Mouse (Mus musculus) CH12.LX (cell line): Measurements from ENCODE around the gene Dusp6. TPM values are rescaled to one million over a fixed set of nuclear protein-coding genes. Genes with fewer than 3 reads are reported as not detected.

Experiments
- DNase-seq: peaks from one replicate; pipeline ENCODE4 v3.0.0-alpha.2; 2013; ENCODE audit errors: extremely low read depth
- H3K27ac ChIP-seq: 2 replicates; pipeline ENCODE4 v1.5.1; 2012; ENCODE audit warnings: low read depth, mild to moderate bottlenecking, control low read depth, moderate library complexity; ENCODE audit not compliant: insufficient read depth
- H3K27me3 ChIP-seq: replicated peaks from 2 replicates; pipeline ENCODE3; 2012; ENCODE audit warnings: inconsistent platforms
- H3K36me3 ChIP-seq, 2 experiments: replicated peaks in 1 of 2; 2 replicates each; pipeline versions ENCODE3 to v1.6.1; 2012; ENCODE audit warnings: inconsistent platforms in 1 of 2, low read length in 1 of 2, mild to moderate bottlenecking in 1 of 2, mixed read lengths in 1 of 2, moderate library complexity in 1 of 2; ENCODE audit not compliant: control insufficient read depth in 1 of 2, insufficient read depth in 1 of 2
- H3K4me1 ChIP-seq, 2 experiments: 2 replicates each; pipeline ENCODE4 v1.6.1; 2012; ENCODE audit warnings: inconsistent platforms in 1 of 2, moderate library complexity in 1 of 2; ENCODE audit not compliant: insufficient read depth in 2 of 2, control insufficient read depth in 1 of 2
- H3K4me2 ChIP-seq: 2 replicates; pipeline ENCODE4 v1.6.1; 2012; ENCODE audit warnings: low read depth, mild to moderate bottlenecking, control low read depth; ENCODE audit not compliant: poor library complexity, insufficient read depth, severe bottlenecking
- H3K4me3 ChIP-seq, 3 experiments: fragments of 150-350 bp in 1 of 3; sonication (generic) in 1 of 3; replicated peaks in 1 of 3; 2 replicates each; pipeline versions ENCODE3 to v1.5.1; 2011 to 2012; ENCODE audit warnings: low read depth in 2 of 3, low read length in 2 of 3, mild to moderate bottlenecking in 2 of 3, moderate library complexity in 2 of 3, control low read depth in 1 of 3, improper control_type of control experiment in 1 of 3, inconsistent platforms in 1 of 3, mixed read lengths in 1 of 3; ENCODE audit not compliant: poor library complexity in 1 of 3
- H3K79me2 ChIP-seq: replicated peaks from 2 replicates; pipeline ENCODE4 v1.6.1; 2012; ENCODE audit warnings: mild to moderate bottlenecking, moderate library complexity; ENCODE audit not compliant: control insufficient read depth, poor library complexity, insufficient read depth, severe bottlenecking; ENCODE audit errors: extremely low read depth
- H3K9ac ChIP-seq: 2 replicates; pipeline ENCODE4 v1.6.1; 2012; ENCODE audit warnings: low read depth, mild to moderate bottlenecking, control low read depth, moderate library complexity; ENCODE audit not compliant: insufficient read depth
- H3K9me3 ChIP-seq: replicated peaks from 2 replicates; pipeline ENCODE3; 2012; ENCODE audit warnings: low read length, inconsistent platforms, mixed read lengths
- BHLHE40 ChIP-seq: IDR thresholded peaks from 2 replicates; pipeline ENCODE4 v1.6.1; 2011; ENCODE audit warnings: mild to moderate bottlenecking, low read depth, low read length, improper control_type of control experiment
- CHD1 ChIP-seq: IDR thresholded peaks from 2 replicates; pipeline ENCODE4 v1.6.1; 2012; ENCODE audit warnings: low read depth, low read length, improper control_type of control experiment, inconsistent platforms
- GABPA ChIP-seq: IDR thresholded peaks from 2 replicates; pipeline ENCODE4 v1.6.1; 2012; ENCODE audit warnings: low read depth, low read length, improper control_type of control experiment, inconsistent platforms; ENCODE audit not compliant: insufficient replicate concordance
- IRF4 ChIP-seq: IDR thresholded peaks from 2 replicates; pipeline ENCODE4 v1.6.1; 2014; ENCODE audit warnings: low read depth, mild to moderate bottlenecking, inconsistent platforms, low read length, improper control_type of control experiment
- MEF2A ChIP-seq: IDR thresholded peaks from 2 replicates; pipeline ENCODE4 v1.6.1; 2014; ENCODE audit warnings: low read depth, mild to moderate bottlenecking, inconsistent platforms, low read length, improper control_type of control experiment, borderline replicate concordance
- NELFE ChIP-seq: IDR thresholded peaks from 2 replicates; pipeline ENCODE4 v1.6.1; 2011; ENCODE audit warnings: low read depth, low read length, improper control_type of control experiment
- POLR2A ChIP-seq: IDR thresholded peaks from 2 replicates; pipeline ENCODE4 v1.6.1; 2011; ENCODE audit warnings: low read depth, mild to moderate bottlenecking, improper control_type of control experiment, low read length
- POLR2AphosphoS2 ChIP-seq: IDR thresholded peaks from 2 replicates; pipeline ENCODE4 v1.6.1; 2011; ENCODE audit warnings: low read depth, low read length, improper control_type of control experiment
- UBTF ChIP-seq: IDR thresholded peaks from 2 replicates; pipeline ENCODE4 v1.6.1; 2012; ENCODE audit warnings: low read depth, mild to moderate bottlenecking, inconsistent platforms, low read length, improper control_type of control experiment, moderate library complexity
- USF2 ChIP-seq: conservative IDR thresholded peaks from 2 replicates; pipeline ENCODE4 v1.6.1; 2011; ENCODE audit warnings: low read depth, low read length, improper control_type of control experiment
- ZC3H11A ChIP-seq: IDR thresholded peaks from 2 replicates; pipeline ENCODE4 v1.6.1; 2012; ENCODE audit warnings: low read depth, mild to moderate bottlenecking, inconsistent platforms, low read length, improper control_type of control experiment
- ZMIZ1 ChIP-seq: IDR thresholded peaks from 2 replicates; pipeline ENCODE4 v1.6.1; 2012; ENCODE audit warnings: low read depth, mild to moderate bottlenecking, inconsistent platforms, low read length, improper control_type of control experiment
- dilution Hi-C: fragments of 300-500 bp; cut with MboI; formaldehyde crosslinking; loops from 2 replicates; pipeline ENCODE4 v1.14.3; 2020; ENCODE audit warnings: low sequenced_read_pairs; ENCODE audit not compliant: extremely low pct_unique_long_range_greater_than_20kb, extremely low pct_ligation_motif_present
- in situ Hi-C: fragments of 300-500 bp; cut with MboI; formaldehyde crosslinking; loops from 3 replicates; pipeline ENCODE4 v1.14.3; 2019; ENCODE audit warnings: low sequenced_read_pairs, low pct_ligation_motif_present, low pct_unique_long_range_greater_than_20kb, mixed read lengths
- polyA plus RNA-seq: library from polyadenylated mRNA; unstranded; fragments of >175 nt; gene quantifications from 2 replicates; pipeline ENCODE4 v1.2.1, GENCODE M21; 2012; ENCODE audit warnings: low read depth; ENCODE audit not compliant: insufficient read length
- total RNA-seq, 2 experiments: library from RNA; depleted of rRNA; stranded (reverse); fragments of 300-350 nt in 1 of 2; fragments of >200 nt in 1 of 2; gene quantifications; 2 replicates each; pipeline ENCODE4 v1.2.3; 2012 to 2014

Dusp6 gene
- total and polyA plus RNA-seq, 3 experiments = 6.1 to 11.6 (median 7.6) TPM

GRCm38 (mm10) chr10:99241284-99241828, 21.7 kb upstream of the Dusp6 start:
- Histone ChIP-seq H3K9ac (no peak overlapping the region), H3K27me3 (no peaks in the 10 kb centered on the region), H3K27ac (no peak overlapping the region), H3K4me2 (no peak overlapping the region), H3K4me1 (peaks cover 3 to 14% of the 10 kb centered on the region in 2 experiments), H3K79me2 (no peaks in the 10 kb centered on the region), H3K36me3 (no peaks in the 10 kb centered on the region), H3K9me3 (no peaks in the 10 kb centered on the region), H3K4me3 (no peak overlapping the region)
- in situ Hi-C loops (no loop called here), dilution Hi-C loops (no loop called here)
- DNase-seq = no peak
- TF ChIP-seq ZC3H11A (no peak), CHD1 (no peak), IRF4 (no peak), NELFE (no peak)

- no peak overlapping the region for H3K9ac ChIP-seq
- in situ Hi-C loops = no loop called here
- H3K27me3 ChIP-seq = no peaks in the 10 kb centered on the region
- H3K79me2 ChIP-seq = no peaks in the 10 kb centered on the region
- H3K4me1 ChIP-seq = peaks cover 2 to 14% of the 10 kb centered on the region in 2 experiments
- peak; percentile 37 for DNase-seq
- dilution Hi-C loops = no loop called here
- no peaks in the 10 kb centered on the region for H3K9me3 ChIP-seq
- no peak overlapping the region for H3K4me2 ChIP-seq
- H3K4me3 ChIP-seq = no peak overlapping the region
- no peaks in the 10 kb centered on the region for H3K36me3 ChIP-seq
- no peak for TF ChIP-seq POLR2A
- peak; percentile 7; the same call in 1 of the 2 replicates for TF ChIP-seq BHLHE40
- no peak overlapping the region for H3K27ac ChIP-seq
These were observed 21.0 kb upstream of the Dusp6 start for GRCm38 (mm10) chr10:99241829-99242711.

DNA sequence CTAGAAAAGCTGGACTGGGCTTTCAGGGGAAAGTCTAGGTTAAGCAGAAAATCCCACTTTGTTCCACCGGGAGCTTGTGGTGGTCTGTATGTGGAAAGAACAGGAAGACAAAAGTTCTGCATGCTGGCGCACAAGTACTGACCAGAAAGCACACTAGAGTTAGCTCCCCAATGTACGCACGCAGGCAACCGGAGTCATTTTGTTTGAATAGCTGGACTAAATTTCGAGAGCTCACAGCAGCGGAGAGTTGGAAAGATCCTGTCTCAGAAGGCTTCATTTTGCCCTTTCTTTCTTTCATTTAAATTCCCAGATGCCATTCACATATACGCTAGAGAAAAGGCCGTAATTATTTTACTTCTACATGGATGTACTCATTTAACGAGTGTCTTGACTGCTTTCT, 20.3 kb upstream of the Dusp6 start:
- DNase-seq = no peak
- Histone ChIP-seq H3K9ac (no peak overlapping the region), H3K36me3 (no peaks in the 10 kb centered on the region), H3K9me3 (no peaks in the 10 kb centered on the region), H3K27ac (no peak overlapping the region), H3K27me3 (no peaks in the 10 kb centered on the region), H3K79me2 (no peaks in the 10 kb centered on the region), H3K4me1 (peaks cover 0 to 14% of the 10 kb centered on the region in 2 experiments; a peak in 2 of 4 replicates), H3K4me3 (no peak overlapping the region), H3K4me2 (no peak overlapping the region)
- no peak for TF ChIP-seq UBTF
- no peak for TF ChIP-seq POLR2AphosphoS2
- no peak for TF ChIP-seq MEF2A
- TF ChIP-seq ZMIZ1 = no peak
- no peak for TF ChIP-seq USF2
- TF ChIP-seq GABPA = no peak
- dilution Hi-C loops (no loop called here), in situ Hi-C loops (no loop called here)
